In the genomic region with DNA sequence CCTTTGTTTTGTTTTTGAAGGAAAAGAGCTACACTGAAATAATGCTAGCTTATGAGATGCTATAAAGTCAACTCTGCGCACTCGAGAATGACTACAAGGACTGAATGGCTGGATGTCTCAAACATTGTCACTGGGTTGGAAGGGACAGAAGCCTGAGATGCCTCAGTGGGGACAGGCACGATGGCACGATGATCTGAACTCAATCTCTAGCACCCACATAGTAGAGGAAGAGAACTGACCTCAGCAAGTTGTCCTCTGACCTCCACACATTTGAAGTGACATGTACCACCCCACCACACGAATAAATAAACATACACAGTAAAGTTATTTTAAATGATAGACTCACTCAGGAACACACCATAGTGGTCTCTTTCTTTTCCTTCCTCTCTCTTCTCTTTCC, we compare ENCODE assay signal across 27 mouse cellular contexts.
"Had no signal": no experiment of that assay in that cellular context is flagged by ENCODE, and none has a peak within 500 bp of the region (broad histone marks: within the 10 kb centered on the region; RNA-seq: fewer than 3 reads in every experiment).

No protein-coding gene starts in this region.

- H3K27me3 ChIP-seq: limb, embryonic 12.5 days; limb, embryonic 13.5 days; limb, embryonic 15.5 days; liver, embryonic 12.5 days; liver, embryonic 13.5 days; liver, embryonic 15.5 days; lung, embryonic 15.5 days; midbrain, embryonic 12.5 days; midbrain, embryonic 13.5 days; midbrain, embryonic 15.5 days; neural tube, embryonic 12.5 days had no signal

- H3K27ac ChIP-seq: limb, embryonic 10.5 days; limb, embryonic 12.5 days; limb, embryonic 13.5 days; limb, embryonic 15.5 days; liver, embryonic 12.5 days; liver, embryonic 13.5 days; liver, embryonic 14.5 days; liver, embryonic 15.5 days; lung, embryonic 15.5 days; midbrain, embryonic 10.5 days; midbrain, embryonic 12.5 days; midbrain, embryonic 13.5 days; midbrain, embryonic 15.5 days; neural tube, embryonic 12.5 days had no signal

- H3K9me3 ChIP-seq: limb, embryonic 10.5 days; limb, embryonic 12.5 days; limb, embryonic 13.5 days; limb, embryonic 15.5 days; liver, embryonic 12.5 days; liver, embryonic 13.5 days; liver, embryonic 15.5 days; lung, embryonic 15.5 days; megakaryocyte, embryonic 14.5 days; midbrain, embryonic 10.5 days; midbrain, embryonic 12.5 days; midbrain, embryonic 13.5 days; midbrain, embryonic 15.5 days; neural tube, embryonic 12.5 days had no signal

- H3K9ac ChIP-seq: limb, embryonic 12.5 days; limb, embryonic 13.5 days; limb, embryonic 15.5 days; liver, embryonic 12.5 days; liver, embryonic 13.5 days; liver, embryonic 14.5 days; liver, embryonic 15.5 days; liver, postnatal 0 days; lung, embryonic 14.5 days; lung, embryonic 15.5 days; midbrain, embryonic 12.5 days; midbrain, embryonic 13.5 days; midbrain, embryonic 15.5 days; neural tube, embryonic 12.5 days had no signal

- H3K4me3 ChIP-seq: limb, embryonic 10.5 days; limb, embryonic 12.5 days; limb, embryonic 13.5 days; limb, embryonic 15.5 days; liver, embryonic 12.5 days; liver, embryonic 13.5 days; liver, embryonic 15.5 days; lung, embryonic 15.5 days; megakaryocyte, embryonic 14.5 days; midbrain, embryonic 10.5 days; midbrain, embryonic 12.5 days; midbrain, embryonic 13.5 days; midbrain, embryonic 15.5 days; myocyte; neural tube, embryonic 12.5 days had no signal

- H3K36me3 ChIP-seq: limb, embryonic 10.5 days; limb, embryonic 12.5 days; limb, embryonic 13.5 days; limb, embryonic 15.5 days; liver, embryonic 12.5 days; liver, embryonic 13.5 days; liver, embryonic 15.5 days; lung, embryonic 15.5 days; midbrain, embryonic 12.5 days; midbrain, embryonic 13.5 days; midbrain, embryonic 15.5 days; neural tube, embryonic 12.5 days had no signal

- DNase-seq: left cerebral cortex, postnatal 4 days; liver; liver, embryonic 13.5 days; liver, postnatal 0 days; lung, adult 18-20 months; lung, adult 2 months; lung, embryonic 14.5 days; lung, postnatal 10 days; lung, postnatal 14 days; lung, postnatal 36 days; lung, postnatal 4 days; midbrain, embryonic 14.5 days had no signal
